Mouse (Mus musculus) embryo, embryonic 11.5 days (tissue): Measurements from ENCODE around the gene Kdelr2.
A peak's percentile ranks its signal among the peaks of the same experiment; 100 is the strongest.
"Not testable (repeated sequence)": the region's sequence is repeated elsewhere in the genome, so short reads cannot be mapped to it uniquely, and the experiment has no call there.

Source experiments
- DNase-seq: peaks from one replicate; pipeline ENCODE4 v3.0.0-alpha.2; 2012; ENCODE audit warnings: low read depth, low spot score

Gene Kdelr2

GRCm38 (mm10) chr5:143403221-143404147 is at the start of gene Kdelr2:
Gene Kdelr2, plus strand, starts transcription at chr5:143403838.
- DNase-seq = peak; percentile 89

GRCm38 (mm10) chr5:143356017-143356416 is 47.6 kb upstream of the Kdelr2 start:
- no peak for DNase-seq

GRCm38 (mm10) chr5:143356686-143357388 is 46.8 kb upstream of the Kdelr2 start, which contains the start of gene Grid2ip:
Gene Grid2ip, plus strand, starts transcription at chr5:143357338.
- no peak for DNase-seq

GRCm38 (mm10) chr5:143357564-143357963 is 46.1 kb upstream of the Kdelr2 start:
- DNase-seq = no peak

- DNase-seq = no peak
These were observed 44.4 kb upstream of the Kdelr2 start for GRCm38 (mm10) chr5:143359263-143359662.

GRCm38 (mm10) chr5:143360000-143360399 is 43.6 kb upstream of the Kdelr2 start:
- no peak for DNase-seq

- no peak for DNase-seq
These were observed 42.2 kb upstream of the Kdelr2 start for GRCm38 (mm10) chr5:143361428-143361827.

GRCm38 (mm10) chr5:143363678-143364615 is 39.7 kb upstream of the Kdelr2 start:
- peak; percentile 46 for DNase-seq

- DNase-seq = no peak
These were observed 35.7 kb upstream of the Kdelr2 start for GRCm38 (mm10) chr5:143367931-143368330.

- DNase-seq = no peak
These were observed 33.9 kb upstream of the Kdelr2 start for GRCm38 (mm10) chr5:143369611-143370255.

- no peak for DNase-seq
These were observed 33.1 kb upstream of the Kdelr2 start for GRCm38 (mm10) chr5:143370416-143371145.

GRCm38 (mm10) chr5:143371146-143371510 is 32.5 kb upstream of the Kdelr2 start:
- no peak for DNase-seq

- no peak for DNase-seq
These were observed 30.8 kb upstream of the Kdelr2 start for GRCm38 (mm10) chr5:143372818-143373217.

GRCm38 (mm10) chr5:143375242-143375641 is 28.4 kb upstream of the Kdelr2 start:
- no peak for DNase-seq

- DNase-seq = no peak
These were observed 27.5 kb upstream of the Kdelr2 start for GRCm38 (mm10) chr5:143376156-143376555.

- no peak for DNase-seq
These were observed 16.6 kb upstream of the Kdelr2 start for GRCm38 (mm10) chr5:143386797-143387621.

GRCm38 (mm10) chr5:143394184-143394583 is 9.5 kb upstream of the Kdelr2 start:
- DNase-seq = no peak

GRCm38 (mm10) chr5:143394966-143395365 is 8.7 kb upstream of the Kdelr2 start:
- DNase-seq = not testable (repeated sequence)

GRCm38 (mm10) chr5:143395649-143396048 is 8.0 kb upstream of the Kdelr2 start:
- no peak for DNase-seq
